Mouse (Mus musculus) liver, embryonic 14.5 days (tissue): Measurements from ENCODE around the gene Numbl. TPM values are rescaled to one million over a fixed set of nuclear protein-coding genes. Genes with fewer than 3 reads are reported as not detected.

Experiments
- ATAC-seq: fragments of 200-750 bp; cut with Nextera tagmentation; 2 replicates; pipeline ENCODE4 v1.8.0; 2017; ENCODE audit warnings: moderate number of reproducible peaks, mild to moderate bottlenecking, moderate library complexity; ENCODE audit not compliant: insufficient read depth
- DNase-seq, 3 experiments: peaks; one replicate each; pipeline ENCODE4 v3.0.0-alpha.2; 2012 to 2013; ENCODE audit warnings: low read depth in 3 of 3, low spot score in 3 of 3
- H3K27ac ChIP-seq: fragments of 300-500 bp; sonication (generic); 2 replicates; pipeline ENCODE4 v1.5.1; 2014; ENCODE audit warnings: moderate library complexity, mild to moderate bottlenecking, control low read depth, inconsistent platforms
- H3K27me3 ChIP-seq: fragments of 300-500 bp; sonication (generic); 2 replicates; pipeline ENCODE4 v1.6.1; 2014; ENCODE audit warnings: mild to moderate bottlenecking, low read length, moderate library complexity; ENCODE audit not compliant: control insufficient read depth, insufficient read depth
- H3K36me3 ChIP-seq: fragments of 300-500 bp; sonication (generic); replicated peaks from 2 replicates; pipeline ENCODE4 v1.6.1; 2014; ENCODE audit warnings: low read depth; ENCODE audit not compliant: control insufficient read depth, insufficient read depth
- H3K4me1 ChIP-seq, 2 experiments: fragments of 200-500 bp in 1 of 2; fragments of 300-500 bp in 1 of 2; sonication (generic) in 1 of 2; replicated peaks; 2 replicates each; pipeline ENCODE4 v1.6.1; 2012 to 2014; ENCODE audit warnings: antibody characterized with exemption in 1 of 2, inconsistent platforms in 1 of 2, low read length in 1 of 2; ENCODE audit not compliant: control insufficient read depth in 2 of 2, insufficient read depth in 2 of 2
- H3K4me2 ChIP-seq: fragments of 300-500 bp; sonication (generic); 2 replicates; pipeline ENCODE4 v1.6.1; 2014; ENCODE audit warnings: low read depth, mild to moderate bottlenecking, control low read depth, moderate library complexity
- H3K4me3 ChIP-seq, 2 experiments: fragments of 200-500 bp in 1 of 2; fragments of 300-500 bp in 1 of 2; sonication (generic) in 1 of 2; 2 replicates each; pipeline ENCODE4 v1.5.1; 2012 to 2014; ENCODE audit warnings: low read depth in 2 of 2, low read length in 2 of 2, mild to moderate bottlenecking in 2 of 2, control low read depth in 1 of 2, inconsistent platforms in 1 of 2, moderate library complexity in 1 of 2; ENCODE audit not compliant: insufficient read depth in 1 of 2
- H3K9ac ChIP-seq: fragments of 300-500 bp; sonication (generic); replicated peaks from 2 replicates; pipeline ENCODE4 v1.6.1; 2014; ENCODE audit warnings: mild to moderate bottlenecking, control low read depth, moderate library complexity
- H3K9me3 ChIP-seq: fragments of 300-500 bp; sonication (generic); 2 replicates; pipeline ENCODE4 v1.6.1; 2016; ENCODE audit warnings: low read length, mixed read lengths; ENCODE audit not compliant: control insufficient read depth
- CTCF ChIP-seq: IDR thresholded peaks from 2 replicates; pipeline ENCODE4 v1.5.1; 2016; ENCODE audit warnings: antibody characterized with exemption, low read depth, control low read depth
- EP300 ChIP-seq: IDR thresholded peaks from 2 replicates; pipeline ENCODE4 v1.6.1; 2016; ENCODE audit warnings: antibody characterized with exemption, low read depth
- WGBS: fragments of 180-500 bp; shearing (Covaris S2); extraction: QIAGEN DNeasy Blood & Tissue Kit; methylation state at CpG from one replicate; pipeline ENCODE4 v1.1.7; 2014; ENCODE audit not compliant: insufficient replicate concordance; 5-methylcytosine and 5-hydroxymethylcytosine counted together
- polyA plus RNA-seq, 2 experiments: library from polyadenylated mRNA; depleted of rRNA in 1 of 2; stranded (reverse) in 1 of 2; unstranded in 1 of 2; fragments of >200 nt; fragmentation: Nextera tagmentation in 1 of 2; extraction: Ambion mirVana in 1 of 2; gene quantifications; 2 replicates each; pipeline versions ENCODE4 v1.2.1 to v1.2.3; 2012 to 2014

Gene Numbl
- polyA plus RNA-seq, 2 experiments = 0.72 to 1.9 TPM

DNA sequence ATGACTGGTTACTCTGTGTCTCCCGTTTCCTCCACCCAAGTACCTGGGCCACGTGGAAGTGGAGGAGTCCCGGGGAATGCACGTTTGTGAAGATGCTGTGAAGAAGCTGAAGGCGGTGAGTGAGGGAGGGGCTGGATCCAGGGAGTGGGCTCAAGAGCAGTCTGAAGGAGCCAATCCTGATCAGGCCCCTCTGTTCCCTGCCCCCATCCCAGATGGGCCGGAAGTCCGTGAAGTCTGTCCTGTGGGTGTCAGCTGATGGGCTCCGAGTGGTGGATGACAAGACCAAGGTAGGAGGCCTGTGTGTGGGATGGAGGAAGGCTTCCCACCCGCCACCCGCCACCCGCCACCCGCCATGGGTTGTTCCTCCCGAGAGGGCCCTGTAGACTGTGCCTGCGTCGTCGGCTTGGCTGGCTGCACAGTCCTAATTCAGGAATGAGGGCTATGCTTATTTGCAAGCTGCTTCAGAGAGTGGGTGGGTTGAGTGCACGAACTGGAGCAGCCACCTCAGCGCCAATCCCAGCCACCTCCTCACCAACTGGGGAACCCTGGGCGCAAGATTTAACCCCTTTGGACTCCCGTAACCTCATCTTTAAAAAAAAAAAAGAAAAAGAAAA is 8.4 kb downstream of the Numbl start:
- Histone ChIP-seq H3K9ac (no peak overlapping the region), H3K4me3 (no peak overlapping the region), H3K36me3 (no peaks in the 10 kb centered on the region), H3K27ac (no peak overlapping the region), H3K4me2 (no peak overlapping the region), H3K4me1 (no peaks in the 10 kb centered on the region), H3K9me3 (no peaks in the 10 kb centered on the region), H3K27me3 (no peaks in the 10 kb centered on the region)
- ATAC-seq = no peak
- DNase-seq = no peak
- TF ChIP-seq EP300 (no peak), CTCF (no peak)
- 69% methylated on average over 20 of the region's 20 CpGs for WGBS

GRCm38 (mm10) chr7:27271423-27271822 is 13.2 kb downstream of the Numbl start:
- DNase-seq (no peak), ATAC-seq (no peak)
- no peak overlapping the region for H3K4me2 ChIP-seq
- 72% methylated on average over 8 of the region's 8 CpGs for WGBS
- no peaks in the 10 kb centered on the region for H3K27me3 ChIP-seq
- H3K9ac ChIP-seq = no peak overlapping the region
- H3K4me1 ChIP-seq = 0 out of 4 replicates have a peak, but pooled peaks cover 0 to 3% of the 10 kb centered on the region in 2 experiments
- H3K9me3 ChIP-seq = no peaks in the 10 kb centered on the region
- TF ChIP-seq CTCF = peak; percentile 48
- no peak for TF ChIP-seq EP300
- H3K27ac ChIP-seq = no peak overlapping the region
- H3K4me3 ChIP-seq = no peak overlapping the region
- no peaks in the 10 kb centered on the region for H3K36me3 ChIP-seq

DNA sequence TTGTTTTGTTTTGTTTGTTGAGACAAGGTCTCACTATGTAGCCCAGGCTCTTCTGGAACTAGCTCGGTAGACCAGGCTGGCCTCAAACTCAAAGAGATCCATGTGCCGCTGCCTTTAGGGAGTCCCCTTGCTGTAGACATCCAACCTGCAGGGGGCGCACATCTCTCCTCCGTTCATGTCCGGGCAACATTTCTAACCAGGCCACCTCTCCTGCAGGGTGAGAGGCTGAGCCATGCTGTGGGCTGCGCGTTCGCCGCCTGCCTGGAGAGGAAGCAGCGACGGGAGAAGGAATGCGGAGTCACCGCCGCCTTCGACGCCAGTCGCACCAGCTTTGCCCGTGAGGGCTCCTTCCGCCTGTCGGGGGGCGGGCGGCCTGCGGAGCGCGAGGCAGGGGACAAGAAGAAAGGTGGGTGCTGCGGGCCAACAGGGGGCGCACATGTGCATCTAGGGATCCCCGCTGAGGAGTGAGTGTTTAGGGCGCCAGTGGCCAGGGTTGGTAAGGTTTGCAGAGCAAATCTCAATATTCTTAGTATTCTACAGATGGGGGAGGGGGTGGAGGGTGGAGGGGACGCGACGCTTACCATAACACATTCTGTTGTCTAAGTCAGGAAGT is 15.6 kb downstream of the Numbl start:
- TF ChIP-seq EP300 (no peak), CTCF (peak; percentile 86)
- H3K9me3 ChIP-seq = no peaks in the 10 kb centered on the region

GRCm38 (mm10) chr7:27274916-27275315 is 16.7 kb downstream of the Numbl start:
- no peak overlapping the region for H3K9ac ChIP-seq
- TF ChIP-seq CTCF = no peak
- TF ChIP-seq EP300 = no peak
- H3K4me2 ChIP-seq = no peak overlapping the region
- H3K9me3 ChIP-seq = no peaks in the 10 kb centered on the region
- H3K27ac ChIP-seq = no peak overlapping the region
- H3K36me3 ChIP-seq = no peaks in the 10 kb centered on the region
- H3K27me3 ChIP-seq = no peaks in the 10 kb centered on the region
- no peak for DNase-seq
- WGBS = 77% methylated on average over 4 of the region's 4 CpGs
- no peak overlapping the region for H3K4me3 ChIP-seq
- no peak for ATAC-seq
- 0 out of 4 replicates have a peak, but pooled peaks cover 0 to 3% of the 10 kb centered on the region in 2 experiments for H3K4me1 ChIP-seq

More for the DNA sequence above, 15.6 kb downstream of the Numbl start:
- WGBS = 42% methylated on average over 32 of the region's 32 CpGs
- Histone ChIP-seq H3K27ac (no peak overlapping the region), H3K4me3 (peak overlapping the region in 1 of 2 experiments; percentile 14; a peak in 3 of 4 replicates), H3K27me3 (no peaks in the 10 kb centered on the region), H3K36me3 (no peaks in the 10 kb centered on the region), H3K4me1 (0 out of 4 replicates have a peak, but pooled peaks cover 0 to 3% of the 10 kb centered on the region in 2 experiments), H3K9ac (no peak overlapping the region), H3K4me2 (peak overlapping the region; percentile 33)
- DNase-seq (peak; percentile 49 to 63 (median 50)), ATAC-seq (peak; percentile 59)

DNA sequence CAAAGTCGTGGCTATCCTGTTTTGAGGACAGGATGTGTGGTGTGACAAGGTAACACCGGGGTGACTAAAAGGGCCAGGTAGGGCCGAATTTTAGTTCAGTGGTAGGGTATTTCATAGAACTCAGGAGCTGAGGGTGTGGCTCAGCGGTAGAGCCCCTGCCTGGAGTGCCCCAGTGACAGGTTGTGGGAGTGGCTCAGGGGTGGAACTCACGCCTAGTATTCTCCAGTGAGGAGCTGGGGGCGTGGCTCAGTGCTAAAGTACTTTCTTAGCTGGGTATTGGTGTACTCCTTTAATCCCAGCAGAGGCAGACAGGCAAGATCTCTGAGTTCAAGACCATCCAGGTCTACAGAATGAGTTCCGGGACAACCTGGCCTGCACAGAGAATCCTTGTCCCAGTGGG is 17.8 kb downstream of the Numbl start:
- Histone ChIP-seq H3K4me2 (no peak overlapping the region), H3K27me3 (no peaks in the 10 kb centered on the region), H3K9ac (no peak overlapping the region), H3K27ac (no peak overlapping the region), H3K4me1 (0 out of 4 replicates have a peak, but pooled peaks cover 0 to 3% of the 10 kb centered on the region in 2 experiments), H3K36me3 (no peaks in the 10 kb centered on the region), H3K4me3 (no peak overlapping the region), H3K9me3 (no peaks in the 10 kb centered on the region)
- DNase-seq = no peak
- 0 out of 2 replicates have a peak, but pooled peaks have one; percentile 47 for ATAC-seq
- TF ChIP-seq CTCF = no peak
- no peak for TF ChIP-seq EP300
- WGBS = 34% methylated on average over 7 of the region's 7 CpGs
